Mouse (Mus musculus): Measurements from ENCODE around the gene Cyp39a1. TPM values are rescaled to one million over a fixed set of nuclear protein-coding genes. Genes with fewer than 3 reads are reported as not detected.

Cyp39a1 gene
- total RNA-seq, 1 experiment: 1.6 TPM

GRCm38 (mm10) chr17:43731976-43732375 lies 64.8 kb downstream of the Cyp39a1 start:
- in situ Hi-C loops (cut with MboI; ENCODE audit: low sequenced_read_pairs in 2 of 2, unreplicated experiment in 2 of 2): no loop called here
- no peak overlapping the region for H3K27ac ChIP-seq (ENCODE audit: insufficient read depth, low read depth, low read length, poor library complexity, severe bottlenecking)
- no peak for DNase-seq (ENCODE audit: low read depth, low spot score)
- TF ChIP-seq MAFK (IDR thresholded peaks at IDR 0.05; ENCODE audit: insufficient read depth, low read depth, low read length) (no peak), CHD2 (IDR thresholded peaks at IDR 0.05; ENCODE audit: low read depth, low read length) (no peak), HCFC1 (IDR thresholded peaks at IDR 0.05; ENCODE audit: borderline replicate concordance, insufficient read depth, low read length) (no peak), ZNF384 (IDR thresholded peaks at IDR 0.05; ENCODE audit: low read depth, low read length) (no peak), ZC3H11A (IDR thresholded peaks at IDR 0.05; ENCODE audit: borderline replicate concordance, low read depth, low read length) (no peak)
- H3K9ac ChIP-seq (ENCODE audit: insufficient read depth, low read depth, low read length, poor library complexity, severe bottlenecking): no peak overlapping the region
- H3K9me3 ChIP-seq (ENCODE audit: control insufficient read depth, insufficient read depth, low read depth, low read length): no peaks in the 10 kb centered on the region
- no peaks in the 10 kb centered on the region for H3K36me3 ChIP-seq (ENCODE audit: control insufficient read depth, insufficient read depth, low read length, poor library complexity, severe bottlenecking)
- no peaks in the 10 kb centered on the region for H3K4me1 ChIP-seq (ENCODE audit: control insufficient read depth in 2 of 2, insufficient read depth in 2 of 2, low read length in 2 of 2, poor library complexity in 1 of 2)
- no peak overlapping the region for H3K4me3 ChIP-seq (ENCODE audit: insufficient read depth in 1 of 2, low read depth in 1 of 2, low read length in 2 of 2, poor library complexity in 1 of 2, severe bottlenecking in 1 of 2)

GRCm38 (mm10) chr17:43734252-43734651 lies 67.0 kb downstream of the Cyp39a1 start:
- no peak overlapping the region for H3K9ac ChIP-seq (ENCODE audit: insufficient read depth, low read depth, low read length, poor library complexity, severe bottlenecking)
- no peaks in the 10 kb centered on the region for H3K9me3 ChIP-seq (ENCODE audit: control insufficient read depth, insufficient read depth, low read depth, low read length)
- H3K4me1 ChIP-seq (ENCODE audit: control insufficient read depth in 2 of 2, insufficient read depth in 2 of 2, low read length in 2 of 2, poor library complexity in 1 of 2): no peaks in the 10 kb centered on the region
- no peak overlapping the region for H3K4me3 ChIP-seq (ENCODE audit: insufficient read depth in 1 of 2, low read depth in 1 of 2, low read length in 2 of 2, poor library complexity in 1 of 2, severe bottlenecking in 1 of 2)
- H3K36me3 ChIP-seq (ENCODE audit: control insufficient read depth, insufficient read depth, low read length, poor library complexity, severe bottlenecking): no peaks in the 10 kb centered on the region
- in situ Hi-C loops (cut with MboI; ENCODE audit: low sequenced_read_pairs in 2 of 2, unreplicated experiment in 2 of 2): no loop called here
- no peak for TF ChIP-seq MAFK (IDR thresholded peaks at IDR 0.05; ENCODE audit: insufficient read depth, low read depth, low read length)
- TF ChIP-seq HCFC1 (IDR thresholded peaks at IDR 0.05; ENCODE audit: borderline replicate concordance, insufficient read depth, low read length): no peak
- TF ChIP-seq ZC3H11A (IDR thresholded peaks at IDR 0.05; ENCODE audit: borderline replicate concordance, low read depth, low read length): no peak
- no peak for TF ChIP-seq ZNF384 (IDR thresholded peaks at IDR 0.05; ENCODE audit: low read depth, low read length)
- TF ChIP-seq CHD2 (IDR thresholded peaks at IDR 0.05; ENCODE audit: low read depth, low read length): no peak
- H3K27ac ChIP-seq (ENCODE audit: insufficient read depth, low read depth, low read length, poor library complexity, severe bottlenecking): no peak overlapping the region
- DNase-seq (ENCODE audit: low read depth, low spot score): no peak

GRCm38 (mm10) chr17:43743933-43744332 lies 76.7 kb downstream of the Cyp39a1 start:
- Histone ChIP-seq H3K36me3 (ENCODE audit: control insufficient read depth, insufficient read depth, low read length, poor library complexity, severe bottlenecking) (no peaks in the 10 kb centered on the region), H3K9me3 (ENCODE audit: control insufficient read depth, insufficient read depth, low read depth, low read length) (no peaks in the 10 kb centered on the region), H3K27ac (ENCODE audit: insufficient read depth, low read depth, low read length, poor library complexity, severe bottlenecking) (no peak overlapping the region), H3K9ac (ENCODE audit: insufficient read depth, low read depth, low read length, poor library complexity, severe bottlenecking) (no peak overlapping the region), H3K4me3 (ENCODE audit: insufficient read depth in 1 of 2, low read depth in 1 of 2, low read length in 2 of 2, poor library complexity in 1 of 2, severe bottlenecking in 1 of 2) (no peak overlapping the region), H3K4me1 (ENCODE audit: control insufficient read depth in 2 of 2, insufficient read depth in 2 of 2, low read length in 2 of 2, poor library complexity in 1 of 2) (no peaks in the 10 kb centered on the region)
- in situ Hi-C loops (cut with MboI; ENCODE audit: low sequenced_read_pairs in 2 of 2, unreplicated experiment in 2 of 2): no loop called here
- no peak for TF ChIP-seq ZC3H11A (IDR thresholded peaks at IDR 0.05; ENCODE audit: borderline replicate concordance, low read depth, low read length)
- no peak for TF ChIP-seq CHD2 (IDR thresholded peaks at IDR 0.05; ENCODE audit: low read depth, low read length)
- TF ChIP-seq MAFK (IDR thresholded peaks at IDR 0.05; ENCODE audit: insufficient read depth, low read depth, low read length): peak; percentile 44; the same call in 1 of the 2 replicates
- TF ChIP-seq ZNF384 (IDR thresholded peaks at IDR 0.05; ENCODE audit: low read depth, low read length): no peak
- TF ChIP-seq HCFC1 (IDR thresholded peaks at IDR 0.05; ENCODE audit: borderline replicate concordance, insufficient read depth, low read length): no peak
- no peak for DNase-seq (ENCODE audit: low read depth, low spot score)

GRCm38 (mm10) chr17:43744425-43744824 lies 77.2 kb downstream of the Cyp39a1 start:
- H3K27ac ChIP-seq (ENCODE audit: insufficient read depth, low read depth, low read length, poor library complexity, severe bottlenecking): no peak overlapping the region
- TF ChIP-seq ZC3H11A (IDR thresholded peaks at IDR 0.05; ENCODE audit: borderline replicate concordance, low read depth, low read length) (no peak), CHD2 (IDR thresholded peaks at IDR 0.05; ENCODE audit: low read depth, low read length) (no peak), HCFC1 (IDR thresholded peaks at IDR 0.05; ENCODE audit: borderline replicate concordance, insufficient read depth, low read length) (no peak), ZNF384 (IDR thresholded peaks at IDR 0.05; ENCODE audit: low read depth, low read length) (no peak), MAFK (IDR thresholded peaks at IDR 0.05; ENCODE audit: insufficient read depth, low read depth, low read length) (no peak)
- H3K9ac ChIP-seq (ENCODE audit: insufficient read depth, low read depth, low read length, poor library complexity, severe bottlenecking): no peak overlapping the region
- no peaks in the 10 kb centered on the region for H3K36me3 ChIP-seq (ENCODE audit: control insufficient read depth, insufficient read depth, low read length, poor library complexity, severe bottlenecking)
- DNase-seq (ENCODE audit: low read depth, low spot score): no peak
- H3K4me1 ChIP-seq (ENCODE audit: control insufficient read depth in 2 of 2, insufficient read depth in 2 of 2, low read length in 2 of 2, poor library complexity in 1 of 2): no peaks in the 10 kb centered on the region
- H3K4me3 ChIP-seq (ENCODE audit: insufficient read depth in 1 of 2, low read depth in 1 of 2, low read length in 2 of 2, poor library complexity in 1 of 2, severe bottlenecking in 1 of 2): no peak overlapping the region
- in situ Hi-C loops (cut with MboI; ENCODE audit: low sequenced_read_pairs in 2 of 2, unreplicated experiment in 2 of 2): no loop called here
- H3K9me3 ChIP-seq (ENCODE audit: control insufficient read depth, insufficient read depth, low read depth, low read length): no peaks in the 10 kb centered on the region

GRCm38 (mm10) chr17:43751146-43751545 lies 83.9 kb downstream of the Cyp39a1 start:
- Histone ChIP-seq H3K9ac (ENCODE audit: insufficient read depth, low read depth, low read length, poor library complexity, severe bottlenecking) (no peak overlapping the region), H3K4me1 (ENCODE audit: control insufficient read depth in 2 of 2, insufficient read depth in 2 of 2, low read length in 2 of 2, poor library complexity in 1 of 2) (no peaks in the 10 kb centered on the region), H3K4me3 (ENCODE audit: insufficient read depth in 1 of 2, low read depth in 1 of 2, low read length in 2 of 2, poor library complexity in 1 of 2, severe bottlenecking in 1 of 2) (no peak overlapping the region), H3K36me3 (ENCODE audit: control insufficient read depth, insufficient read depth, low read length, poor library complexity, severe bottlenecking) (no peaks in the 10 kb centered on the region), H3K27ac (ENCODE audit: insufficient read depth, low read depth, low read length, poor library complexity, severe bottlenecking) (no peak overlapping the region), H3K9me3 (ENCODE audit: control insufficient read depth, insufficient read depth, low read depth, low read length) (no peaks in the 10 kb centered on the region)
- DNase-seq (ENCODE audit: low read depth, low spot score): no peak
- in situ Hi-C loops (cut with MboI; ENCODE audit: low sequenced_read_pairs in 2 of 2, unreplicated experiment in 2 of 2): no loop called here
- TF ChIP-seq ZNF384 (IDR thresholded peaks at IDR 0.05; ENCODE audit: low read depth, low read length) (no peak), MAFK (IDR thresholded peaks at IDR 0.05; ENCODE audit: insufficient read depth, low read depth, low read length) (no peak), CHD2 (IDR thresholded peaks at IDR 0.05; ENCODE audit: low read depth, low read length) (no peak)
